Mouse (Mus musculus): ENCODE measurements around the gene Hoxb3. TPM values are rescaled to one million over a fixed set of nuclear protein-coding genes. Genes with fewer than 3 reads are reported as not detected.

Gene Hoxb3
- polyA plus RNA-seq, 1 experiment from 2014 or later, result 14.5 TPM

DNA sequence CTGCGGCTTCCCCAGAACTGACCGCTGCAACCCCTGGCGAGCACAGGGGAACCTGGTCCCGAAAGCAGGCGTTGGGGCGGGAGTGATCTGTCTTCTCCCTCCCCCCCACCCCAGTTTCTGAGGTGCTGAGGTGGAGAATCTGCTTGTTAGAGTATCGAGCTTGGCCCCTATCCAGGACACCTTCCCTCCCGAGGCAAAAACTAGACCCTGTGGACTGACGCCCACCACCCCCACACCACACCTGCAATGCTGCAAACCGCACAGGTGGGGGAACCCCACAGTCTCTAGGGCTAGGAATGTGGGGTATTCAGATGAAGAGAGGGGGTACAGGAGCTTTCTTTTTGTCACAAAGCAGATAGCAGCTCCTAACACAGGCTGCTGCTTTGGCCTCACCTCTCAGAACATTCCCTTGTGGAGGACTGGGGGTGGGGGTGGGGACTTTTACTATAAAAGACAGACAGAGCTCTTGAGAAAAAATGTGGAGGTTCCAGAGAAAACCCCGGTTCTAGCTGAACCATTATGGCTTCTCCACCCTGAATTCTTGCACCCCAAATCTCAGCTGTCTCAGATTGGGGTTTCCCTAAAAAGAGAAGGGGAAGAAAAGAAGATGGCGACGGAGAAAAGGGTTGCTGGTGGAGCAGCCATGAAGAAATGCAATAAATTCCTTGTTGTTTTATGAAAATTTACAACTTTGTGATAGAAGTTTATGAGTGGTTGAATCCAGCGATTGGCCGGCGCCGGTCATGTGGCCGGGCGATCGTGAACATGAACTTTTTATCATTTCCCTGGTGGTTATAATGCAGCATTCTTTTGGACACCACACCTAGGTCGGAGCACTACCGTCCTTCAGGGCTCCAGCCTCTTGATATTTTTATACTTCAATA, 31.2 kb upstream of the Hoxb3 start, which contains the start of gene Hoxb6:
Gene Hoxb6, plus strand, starts transcription at position 796 of the 884 bp plus-strand sequence.
- peak within 1 kb of the TSS; percentile 57 for H3K4me3 ChIP-seq
- no peak for ATAC-seq (ENCODE audit: low FRiP score)
- H3K4me2 ChIP-seq, result peak within 1 kb of the TSS; percentile 54
- peak within 1 kb of the TSS; percentile 99 for H3K9ac ChIP-seq
- peaks cover 96% of the 10 kb centered on the region for H3K27me3 ChIP-seq
- WGBS, result 5% methylated on average over 22 of the region's 22 CpGs
- peak within 1 kb of the TSS; percentile 100 for H3K27ac ChIP-seq
- no peaks in the 10 kb centered on the region for H3K36me3 ChIP-seq
- no peaks in the 10 kb centered on the region for H3K9me3 ChIP-seq
- H3K4me1 ChIP-seq (replicated peaks), result no peaks in the 10 kb centered on the region

DNA sequence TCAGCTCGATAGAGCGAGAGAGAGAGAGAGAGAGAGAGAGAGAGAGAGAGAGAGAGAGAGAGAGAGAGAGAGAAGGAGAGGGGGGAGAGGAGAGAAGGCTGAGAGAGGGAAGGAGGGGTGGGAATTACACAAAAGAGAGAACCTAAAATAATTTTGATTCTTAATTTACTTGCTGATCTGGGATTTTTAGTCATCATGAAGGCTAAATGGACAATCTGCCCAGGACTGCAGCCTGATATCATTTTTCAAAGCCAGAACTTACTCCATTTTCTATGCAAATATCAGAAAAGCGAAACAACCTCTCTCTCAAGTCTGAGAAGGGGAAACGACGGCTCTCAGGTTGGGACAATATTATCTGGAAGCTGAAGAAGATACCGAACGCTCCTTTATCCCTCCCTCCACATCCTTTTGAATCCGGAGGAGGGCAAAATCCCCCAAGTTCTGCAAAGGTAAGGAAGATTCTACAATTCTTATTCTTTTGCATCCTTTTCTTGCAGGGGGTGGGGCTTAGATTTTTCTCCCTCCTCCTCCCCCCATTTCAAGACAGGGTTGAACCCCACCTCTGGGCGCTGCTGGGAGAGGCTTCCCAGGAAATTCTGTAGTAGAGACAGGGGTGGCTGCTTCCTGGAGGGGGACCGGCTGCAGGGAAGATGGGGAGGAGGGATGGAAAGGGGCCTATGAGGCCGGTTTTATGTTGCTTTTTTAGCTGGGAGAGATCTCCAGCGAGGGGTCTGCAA, 30.4 kb upstream of the Hoxb3 start:
- Histone ChIP-seq H3K9ac (peak overlapping the region; percentile 99), H3K9me3 (no peaks in the 10 kb centered on the region), H3K4me2 (peak overlapping the region; percentile 15; the same call in 1 of the 2 replicates), H3K36me3 (no peaks in the 10 kb centered on the region), H3K4me1 (replicated peaks) (no peaks in the 10 kb centered on the region), H3K27me3 (peaks cover 96% of the 10 kb centered on the region), H3K4me3 (peak overlapping the region; percentile 57), H3K27ac (peak overlapping the region; percentile 100)
- WGBS, result 4% methylated on average over 12 of the region's 12 CpGs
- no peak for ATAC-seq (ENCODE audit: low FRiP score)

DNA sequence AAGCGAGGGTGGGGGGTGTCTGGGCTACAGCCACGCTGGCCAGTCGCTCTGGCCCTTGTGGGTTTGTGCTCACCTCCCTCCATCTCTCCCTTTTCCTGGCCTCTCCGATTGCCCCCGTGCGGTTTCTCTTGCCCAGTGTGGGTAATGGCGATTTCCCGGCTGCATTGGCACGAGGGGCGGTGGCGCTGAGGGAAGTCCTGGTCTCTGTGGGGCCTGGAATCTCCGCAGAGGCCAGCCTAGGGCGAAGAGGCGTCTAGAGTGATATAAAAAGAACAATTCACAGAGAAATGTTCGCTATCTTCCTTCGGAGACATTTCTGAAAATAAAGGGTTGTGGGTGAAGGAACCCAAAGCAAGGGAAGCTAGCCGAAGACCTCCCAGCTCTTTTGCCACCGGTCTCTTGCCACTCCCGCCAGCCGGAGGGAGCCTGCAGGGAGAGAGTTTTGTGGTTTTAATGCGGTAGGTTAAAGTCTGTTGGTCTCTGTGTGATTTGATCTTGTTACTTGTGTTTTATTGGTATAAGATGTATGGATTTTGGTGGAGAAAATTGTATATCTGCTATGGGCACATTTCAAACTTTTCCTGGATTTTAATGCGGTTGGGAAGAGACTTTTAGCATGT, 29.7 kb upstream of the Hoxb3 start:
- peak overlapping the region; percentile 57 for H3K4me3 ChIP-seq
- H3K9ac ChIP-seq, result peak overlapping the region; percentile 99
- peak overlapping the region; percentile 100 for H3K27ac ChIP-seq
- H3K4me1 ChIP-seq (replicated peaks), result no peaks in the 10 kb centered on the region
- H3K4me2 ChIP-seq, result peak overlapping the region; percentile 15; the same call in 1 of the 2 replicates
- H3K27me3 ChIP-seq, result peaks cover 96% of the 10 kb centered on the region
- WGBS, result 4% methylated on average over 22 of the region's 22 CpGs
- ATAC-seq (ENCODE audit: low FRiP score), result no peak
- no peaks in the 10 kb centered on the region for H3K9me3 ChIP-seq
- no peaks in the 10 kb centered on the region for H3K36me3 ChIP-seq

DNA sequence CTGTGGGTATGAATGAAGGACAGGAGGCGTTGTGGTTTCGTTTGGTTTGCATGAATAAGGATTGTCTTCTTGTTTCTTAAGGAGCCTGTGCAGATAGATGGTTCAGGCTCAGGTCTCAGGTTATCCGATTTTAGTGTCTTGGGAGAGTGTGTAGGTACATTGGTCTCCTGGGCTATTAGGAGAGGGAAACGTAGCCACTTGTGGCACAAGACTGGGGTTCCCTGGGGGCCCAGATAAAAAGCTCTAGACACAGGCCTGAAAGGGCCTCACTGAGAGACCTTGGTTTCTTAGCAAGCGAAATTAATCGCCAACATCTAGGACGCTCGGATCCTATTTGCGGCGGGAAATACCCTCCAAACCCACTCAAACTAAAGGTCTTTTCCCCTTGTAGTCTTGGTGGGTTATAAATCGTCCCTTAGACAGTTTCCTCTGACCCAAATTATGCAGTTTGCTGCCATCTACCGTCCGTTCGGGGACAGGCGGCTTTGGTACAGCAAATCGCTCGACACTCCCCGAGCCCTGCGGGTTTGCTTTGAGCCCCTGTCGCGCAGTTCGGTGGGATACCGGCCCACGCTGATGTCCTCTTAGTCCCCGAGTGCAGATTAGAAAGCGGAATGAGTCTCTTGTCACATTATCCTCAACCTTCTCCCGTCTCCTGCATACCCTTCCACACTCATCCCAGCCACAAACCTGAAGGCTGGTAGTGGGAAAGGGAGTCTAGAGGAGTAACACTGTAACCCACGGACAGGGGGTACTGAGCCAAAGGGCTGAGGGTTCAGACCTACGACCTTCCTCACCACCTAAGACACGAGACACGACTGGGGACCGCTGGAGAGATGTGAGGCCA, 28.7 kb upstream of the Hoxb3 start:
- H3K9ac ChIP-seq, result peak overlapping the region; percentile 99
- H3K4me3 ChIP-seq, result peak overlapping the region; percentile 57
- H3K4me2 ChIP-seq, result peak overlapping the region; percentile 83
- 1% methylated on average over 32 of the region's 32 CpGs for WGBS
- no peaks in the 10 kb centered on the region for H3K9me3 ChIP-seq
- no peaks in the 10 kb centered on the region for H3K36me3 ChIP-seq
- peak overlapping the region; percentile 100 for H3K27ac ChIP-seq
- ATAC-seq (ENCODE audit: low FRiP score), result no peak; the same call in 1 of the 2 replicates
- H3K27me3 ChIP-seq, result peaks cover 93% of the 10 kb centered on the region
- H3K4me1 ChIP-seq (replicated peaks), result no peaks in the 10 kb centered on the region; the same call in 1 of the 2 replicates

DNA sequence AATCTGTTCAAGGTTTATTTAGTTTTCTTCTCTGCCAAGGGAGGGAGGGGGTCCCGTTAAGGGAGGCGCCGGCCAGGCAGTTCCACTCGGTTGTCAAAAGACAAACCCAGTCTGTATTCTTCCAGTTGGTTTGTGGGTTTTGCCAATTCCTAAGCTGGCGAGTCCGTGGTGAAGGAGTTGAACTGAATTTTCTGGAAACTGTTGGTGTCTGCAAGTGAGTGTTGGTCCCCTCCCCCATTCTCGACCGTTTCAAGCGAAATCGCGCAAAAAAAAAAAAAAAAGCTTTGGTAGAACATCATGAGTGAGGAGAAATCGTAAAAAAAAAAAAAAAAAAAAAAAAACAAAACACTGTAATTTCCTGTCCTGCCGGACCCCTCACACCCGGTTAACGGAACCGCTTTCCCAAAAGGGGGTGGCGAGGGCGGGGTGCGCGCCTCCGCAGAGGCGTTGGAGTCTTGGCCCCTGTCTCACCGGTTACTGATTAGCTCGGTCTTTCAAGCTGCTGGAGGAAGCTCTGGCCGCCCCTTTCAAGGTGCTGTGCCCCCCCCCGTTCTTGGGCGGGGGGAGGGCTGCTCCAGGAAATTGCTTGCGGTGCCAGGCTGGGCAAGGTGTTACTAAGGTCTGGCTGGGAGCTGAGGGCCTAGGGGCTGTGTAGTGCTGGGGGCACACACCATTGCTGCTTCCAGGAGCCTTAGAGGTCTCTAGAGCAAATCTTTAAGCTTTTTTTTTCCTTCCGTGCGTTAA, 27.9 kb upstream of the Hoxb3 start:
- Histone ChIP-seq H3K36me3 (no peaks in the 10 kb centered on the region), H3K4me3 (peak overlapping the region; percentile 57), H3K9me3 (no peaks in the 10 kb centered on the region), H3K27ac (peak overlapping the region; percentile 100), H3K4me1 (replicated peaks) (no peaks in the 10 kb centered on the region; the same call in none of the 2 replicates), H3K9ac (peak overlapping the region; percentile 99), H3K4me2 (peak overlapping the region; percentile 83), H3K27me3 (peaks cover 93% of the 10 kb centered on the region)
- ATAC-seq (ENCODE audit: low FRiP score), result no peak
- WGBS, result under 1% methylated on average over 30 of the region's 30 CpGs

DNA sequence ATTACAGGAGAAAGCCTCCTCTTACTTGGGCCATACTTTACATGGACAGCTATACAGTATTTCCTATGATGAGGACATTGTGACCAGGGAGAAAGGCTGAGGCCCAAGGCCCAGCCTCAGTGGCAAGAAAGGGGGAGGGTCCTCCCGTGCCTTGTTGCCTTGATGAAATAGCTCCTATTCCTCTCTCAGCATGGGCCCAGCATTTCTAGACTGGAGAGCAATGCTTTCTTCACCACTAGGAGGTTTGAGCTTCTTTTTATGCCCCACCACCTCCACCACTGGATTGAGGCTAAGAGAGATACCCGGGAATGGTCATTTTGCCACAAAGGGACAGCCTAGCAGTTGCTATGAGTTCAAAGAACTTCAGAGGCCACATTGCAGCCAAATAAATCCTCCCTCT, 26.1 kb upstream of the Hoxb3 start:
- Histone ChIP-seq H3K27me3 (peaks cover 96% of the 10 kb centered on the region), H3K4me1 (replicated peaks) (no peaks in the 10 kb centered on the region; the same call in none of the 2 replicates), H3K9ac (peak overlapping the region; percentile 99), H3K4me2 (peak overlapping the region; percentile 83), H3K27ac (peak overlapping the region; percentile 100), H3K9me3 (no peaks in the 10 kb centered on the region), H3K4me3 (peak overlapping the region; percentile 57), H3K36me3 (no peaks in the 10 kb centered on the region)
- 0% methylated on average over 2 of the region's 2 CpGs for WGBS
- no peak for ATAC-seq (ENCODE audit: low FRiP score)

DNA sequence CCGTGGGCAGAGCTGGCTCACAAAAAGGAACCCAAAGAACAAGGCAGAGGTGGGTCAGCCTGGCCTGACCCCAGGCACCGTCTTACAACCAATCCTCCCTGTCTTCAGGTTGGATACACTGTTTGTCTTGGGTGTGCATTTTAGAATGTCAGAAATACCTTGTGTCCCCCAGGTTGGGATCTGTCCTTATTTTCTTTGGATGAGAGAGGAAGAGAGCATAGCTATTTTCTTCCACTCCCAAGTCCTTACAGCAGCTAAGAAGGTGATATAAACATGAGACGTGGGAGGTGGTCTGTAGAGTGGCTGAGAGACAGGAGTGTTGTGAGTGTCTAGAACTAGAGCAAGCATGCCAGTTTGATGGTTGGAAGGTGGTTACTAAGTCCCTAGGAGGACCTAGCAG, 25.7 kb upstream of the Hoxb3 start:
- Histone ChIP-seq H3K4me2 (peak overlapping the region; percentile 83), H3K27ac (peak overlapping the region; percentile 100), H3K4me3 (peak overlapping the region; percentile 57)

DNA sequence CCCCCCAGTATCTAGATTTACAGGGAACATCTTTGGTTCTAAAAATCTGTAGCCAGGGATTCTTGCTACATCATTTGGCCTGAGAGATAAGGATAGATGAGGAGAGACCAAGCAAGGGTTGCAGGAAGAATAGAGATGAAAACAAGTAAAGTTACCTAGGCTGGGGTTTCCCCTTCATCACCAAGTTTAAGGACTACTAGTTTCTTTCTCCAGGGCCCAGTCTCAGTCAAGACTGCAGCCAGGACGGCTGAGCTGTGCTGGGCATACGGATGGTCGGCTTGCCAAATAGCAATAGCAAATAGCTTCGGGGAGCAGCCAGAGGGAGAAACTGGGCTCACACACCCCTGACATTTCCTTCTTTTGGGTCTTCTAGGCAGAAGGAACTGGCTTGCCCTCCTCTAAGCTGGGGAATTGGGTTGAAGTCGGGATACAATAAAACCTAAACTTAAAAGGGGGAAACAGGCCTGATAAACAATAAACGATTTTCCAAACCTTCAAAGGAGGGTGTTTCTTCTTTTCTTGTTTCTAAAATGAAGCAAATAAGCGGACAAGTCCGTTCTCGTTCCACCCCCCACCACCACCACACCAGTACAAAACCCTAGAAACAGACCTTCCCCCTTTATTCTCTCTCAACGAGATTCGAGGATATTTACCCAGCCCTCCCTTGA, 25.0 kb upstream of the Hoxb3 start:
- H3K36me3 ChIP-seq, result no peaks in the 10 kb centered on the region
- H3K9ac ChIP-seq, result peak overlapping the region; percentile 99
- H3K27ac ChIP-seq, result peak overlapping the region; percentile 100
- H3K9me3 ChIP-seq, result no peaks in the 10 kb centered on the region
- 1% methylated on average over 11 of the region's 11 CpGs for WGBS
- no peak for ATAC-seq (ENCODE audit: low FRiP score)
- peak overlapping the region; percentile 83 for H3K4me2 ChIP-seq
- peaks cover 95% of the 10 kb centered on the region for H3K27me3 ChIP-seq
- H3K4me1 ChIP-seq (replicated peaks), result no peaks in the 10 kb centered on the region; the same call in none of the 2 replicates
- H3K4me3 ChIP-seq, result peak overlapping the region; percentile 57

More for the DNA sequence above, 25.7 kb upstream of the Hoxb3 start:
- H3K9ac ChIP-seq, result peak overlapping the region; percentile 99
- H3K4me1 ChIP-seq (replicated peaks), result no peaks in the 10 kb centered on the region; the same call in none of the 2 replicates
- H3K27me3 ChIP-seq, result peaks cover 96% of the 10 kb centered on the region
- ATAC-seq (ENCODE audit: low FRiP score), result no peak
- 5% methylated on average over 3 of the region's 3 CpGs for WGBS
- no peaks in the 10 kb centered on the region for H3K36me3 ChIP-seq
- no peaks in the 10 kb centered on the region for H3K9me3 ChIP-seq

DNA sequence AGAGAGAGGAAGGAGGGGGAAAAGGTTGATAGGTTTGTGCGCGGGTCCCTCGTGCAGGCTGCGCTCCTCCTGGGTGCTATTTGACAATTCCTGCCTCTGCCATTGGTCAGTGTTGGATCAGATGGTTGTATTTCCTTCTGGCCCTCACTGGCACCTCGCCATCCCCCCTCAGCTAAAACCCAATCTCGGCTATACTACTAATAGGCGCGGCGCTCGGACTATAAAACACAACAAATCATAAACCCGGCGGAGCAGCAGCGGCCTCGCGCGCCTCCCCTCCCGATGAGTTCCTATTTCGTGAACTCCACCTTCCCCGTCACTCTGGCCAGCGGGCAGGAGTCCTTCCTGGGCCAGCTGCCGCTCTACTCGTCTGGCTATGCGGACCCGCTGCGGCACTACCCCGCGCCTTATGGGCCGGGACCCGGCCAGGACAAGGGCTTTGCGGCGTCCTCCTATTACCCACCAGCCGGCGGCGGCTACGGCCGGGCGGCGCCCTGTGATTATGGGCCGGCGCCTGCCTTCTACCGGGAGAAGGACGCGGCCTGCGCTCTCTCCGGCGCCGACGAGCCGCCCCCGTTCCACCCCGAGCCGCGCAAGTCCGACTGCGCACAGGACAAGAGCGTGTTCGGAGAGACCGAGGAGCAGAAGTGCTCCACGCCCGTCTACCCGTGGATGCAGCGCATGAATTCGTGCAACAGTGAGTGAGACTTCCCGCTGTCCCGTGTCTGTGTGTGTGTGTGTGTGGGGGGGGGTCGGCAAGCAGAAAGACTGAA, 24.0 kb upstream of the Hoxb3 start:
- WGBS, result under 1% methylated on average over 63 of the region's 66 CpGs
- Histone ChIP-seq H3K27me3 (peaks cover 95% of the 10 kb centered on the region), H3K9ac (peak overlapping the region; percentile 99)

DNA sequence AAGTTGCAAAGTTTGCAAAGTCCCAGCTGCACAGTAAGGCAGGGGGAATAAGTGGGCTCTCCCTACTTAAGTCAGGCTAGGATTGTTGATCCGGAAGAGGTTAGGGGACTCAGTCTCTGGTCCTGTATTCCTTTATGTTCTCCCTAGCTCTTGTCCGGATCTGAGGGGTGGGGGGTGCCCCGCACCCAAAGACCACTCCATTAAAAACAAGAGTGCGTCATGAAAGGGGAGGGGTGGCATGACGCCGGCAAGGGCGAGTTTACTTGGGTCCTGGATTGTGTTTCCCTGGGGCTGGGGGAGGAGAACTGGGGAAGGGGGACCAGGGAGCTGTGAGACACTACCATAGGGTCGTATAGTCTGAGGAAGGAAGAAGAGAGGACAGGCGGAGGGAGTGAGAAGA, 23.3 kb upstream of the Hoxb3 start:
- Histone ChIP-seq H3K9me3 (no peaks in the 10 kb centered on the region), H3K4me3 (peak overlapping the region; percentile 57), H3K27me3 (peaks cover 95% of the 10 kb centered on the region), H3K4me2 (peak overlapping the region; percentile 83), H3K27ac (peak overlapping the region; percentile 100), H3K4me1 (replicated peaks) (peaks cover 3% of the 10 kb centered on the region), H3K36me3 (no peaks in the 10 kb centered on the region), H3K9ac (peak overlapping the region; percentile 99)
- ATAC-seq (ENCODE audit: low FRiP score), result no peak
- WGBS, result under 1% methylated on average over 9 of the region's 9 CpGs

More for the DNA sequence above, 24.0 kb upstream of the Hoxb3 start:
- Histone ChIP-seq H3K27ac (peak overlapping the region; percentile 100), H3K4me2 (peak overlapping the region; percentile 83), H3K9me3 (no peaks in the 10 kb centered on the region), H3K36me3 (no peaks in the 10 kb centered on the region), H3K4me1 (replicated peaks) (peaks cover 3% of the 10 kb centered on the region), H3K4me3 (peak overlapping the region; percentile 57)
- no peak for ATAC-seq (ENCODE audit: low FRiP score)

Data from hindbrain, embryonic 13.5 days (tissue).